Mouse (Mus musculus) kidney, adult 2 months (tissue): ENCODE data around the gene Kalrn. TPM values are rescaled to one million over a fixed set of nuclear protein-coding genes. Genes with fewer than 3 reads are reported as not detected.
"Not testable (repeated sequence)": the region's sequence is repeated elsewhere in the genome, so short reads cannot be mapped to it uniquely, and the experiment has no call there.

Source experiments
- DNase-seq: peaks from one replicate; pipeline ENCODE4 v3.0.0; 2021
- H3K27ac ChIP-seq: fragments of 200-500 bp; 2 replicates; pipeline ENCODE4 v1.5.1; 2012; ENCODE audit warnings: low read depth, low read length, control low read depth, inconsistent platforms; ENCODE audit not compliant: insufficient read depth
- H3K27me3 ChIP-seq: fragments of 200-500 bp; replicated peaks from 2 replicates; pipeline ENCODE4 v1.6.1; 2012; ENCODE audit warnings: mild to moderate bottlenecking, moderate library complexity, low read length, inconsistent platforms; ENCODE audit not compliant: control insufficient read depth, insufficient read depth
- H3K36me3 ChIP-seq: fragments of 200-500 bp; 2 replicates; pipeline ENCODE4 v1.6.1; 2012; ENCODE audit warnings: mild to moderate bottlenecking, moderate library complexity, low read length, inconsistent platforms; ENCODE audit not compliant: control insufficient read depth, insufficient read depth
- H3K4me1 ChIP-seq: fragments of 200-500 bp; 2 replicates; pipeline ENCODE4 v1.6.1; 2011; ENCODE audit warnings: low read length; ENCODE audit not compliant: control insufficient read depth, insufficient read depth
- H3K4me3 ChIP-seq: fragments of 200-500 bp; 2 replicates; pipeline ENCODE4 v1.5.1; 2011; ENCODE audit warnings: mild to moderate bottlenecking, low read depth, low read length, control low read depth; ENCODE audit not compliant: insufficient read depth
- CTCF ChIP-seq: fragments of 200-500 bp; conservative IDR thresholded peaks from 2 replicates; pipeline ENCODE4 v1.5.1; 2011; ENCODE audit warnings: low read depth, mild to moderate bottlenecking, control low read depth, low read length, moderate library complexity, mixed read lengths; ENCODE audit not compliant: insufficient read depth, insufficient read length
- POLR2A ChIP-seq: fragments of 200-500 bp; IDR thresholded peaks from one replicate; pipeline ENCODE4 v1.6.1; 2011; ENCODE audit warnings: low read depth, low read length, control low read depth
- WGBS: fragments of 180-500 bp; shearing (Covaris S2); methylation state at CpG from one replicate; pipeline ENCODE4 v1.1.7; 2018; 5-methylcytosine and 5-hydroxymethylcytosine counted together
- polyA plus RNA-seq: library from polyadenylated mRNA; depleted of rRNA; stranded (reverse); fragments of >200 nt; gene quantifications from 2 replicates; pipeline ENCODE4 v1.2.3, GENCODE M21; 2012

The Kalrn gene
- polyA plus RNA-seq, 1 experiment: 8.6 TPM

- Histone ChIP-seq H3K27ac (no peak overlapping the region), H3K36me3 (no peaks in the 10 kb centered on the region), H3K27me3 (no peaks in the 10 kb centered on the region), H3K4me1 (no peaks in the 10 kb centered on the region), H3K4me3 (no peak overlapping the region)
- no peak for DNase-seq
- TF ChIP-seq CTCF: no peak
- no peak for TF ChIP-seq POLR2A
- WGBS: 56% methylated on average over 4 of the region's 4 CpGs
These were observed 485.0 kb downstream of the Kalrn start for GRCm38 (mm10) chr16:34088331-34088730.

GRCm38 (mm10) chr16:34084135-34084920 lies 489.0 kb downstream of the Kalrn start:
- no peak for DNase-seq
- no peaks in the 10 kb centered on the region for H3K36me3 ChIP-seq
- WGBS: 85% methylated on average over 10 of the region's 10 CpGs
- no peaks in the 10 kb centered on the region for H3K27me3 ChIP-seq
- no peaks in the 10 kb centered on the region for H3K4me1 ChIP-seq
- H3K27ac ChIP-seq: no peak overlapping the region
- TF ChIP-seq CTCF: no peak
- TF ChIP-seq POLR2A: no peak
- H3K4me3 ChIP-seq: no peak overlapping the region

GRCm38 (mm10) chr16:34082494-34083469 lies 490.6 kb downstream of the Kalrn start:
- Histone ChIP-seq H3K27me3 (no peaks in the 10 kb centered on the region), H3K4me3 (no peak overlapping the region), H3K27ac (no peak overlapping the region), H3K4me1 (no peaks in the 10 kb centered on the region), H3K36me3 (no peaks in the 10 kb centered on the region)
- 78% methylated on average over 5 of the region's 5 CpGs for WGBS
- TF ChIP-seq CTCF (peak; percentile 26; the same call in 1 of the 2 replicates), POLR2A (no peak)
- DNase-seq: no peak

- Histone ChIP-seq H3K4me1 (no peaks in the 10 kb centered on the region), H3K36me3 (no peaks in the 10 kb centered on the region), H3K27me3 (no peaks in the 10 kb centered on the region), H3K4me3 (no peak overlapping the region), H3K27ac (no peak overlapping the region)
- WGBS: 65% methylated on average over 19 of the region's 19 CpGs
- TF ChIP-seq POLR2A (no peak), CTCF (no peak)
- peak; percentile 41 for DNase-seq
These were observed 491.5 kb downstream of the Kalrn start for GRCm38 (mm10) chr16:34081683-34082438.

- not testable (repeated sequence) for H3K27me3 ChIP-seq, DNase-seq, H3K27ac ChIP-seq, H3K4me3 ChIP-seq, H3K36me3 ChIP-seq, H3K4me1 ChIP-seq
These were observed 492.0 kb downstream of the Kalrn start for GRCm38 (mm10) chr16:34081314-34081682.

DNA sequence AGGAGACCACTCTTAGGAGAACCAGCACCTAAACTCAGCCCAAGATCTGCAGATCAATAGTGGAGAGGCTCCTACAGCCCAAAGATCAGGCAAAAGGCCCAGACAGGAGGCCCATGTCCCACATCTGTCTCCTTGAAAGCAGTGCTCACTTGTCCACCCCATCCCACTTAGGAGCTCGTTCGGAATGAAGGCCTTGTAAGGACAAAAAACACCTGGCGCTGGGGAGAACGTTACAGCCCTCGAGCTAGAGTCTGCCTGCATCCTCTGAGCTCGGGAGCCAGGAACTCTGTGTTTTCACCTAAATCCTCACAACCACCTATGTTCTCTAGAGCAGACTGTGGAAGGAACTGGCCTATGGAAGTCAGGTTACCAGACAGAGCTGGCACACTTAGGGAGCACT lies 492.5 kb downstream of the Kalrn start:
- no peak for DNase-seq
- TF ChIP-seq CTCF (no peak), POLR2A (no peak)
- Histone ChIP-seq H3K4me3 (no peak overlapping the region), H3K27me3 (no peaks in the 10 kb centered on the region), H3K27ac (no peak overlapping the region), H3K4me1 (no peaks in the 10 kb centered on the region), H3K36me3 (no peaks in the 10 kb centered on the region)
- WGBS: 56% methylated on average over 6 of the region's 6 CpGs
